Mouse (Mus musculus) 3T3-L1 (cell line): ENCODE data around the gene Olfr211.
"Not testable (repeated sequence)": the region's sequence is repeated elsewhere in the genome, so short reads cannot be mapped to it uniquely, and the experiment has no call there.

Experiments used
- DNase-seq: peaks from one replicate; pipeline ENCODE4 v3.0.0-alpha.2; 2015; ENCODE audit warnings: low read depth, low spot score

Olfr211 gene

DNA sequence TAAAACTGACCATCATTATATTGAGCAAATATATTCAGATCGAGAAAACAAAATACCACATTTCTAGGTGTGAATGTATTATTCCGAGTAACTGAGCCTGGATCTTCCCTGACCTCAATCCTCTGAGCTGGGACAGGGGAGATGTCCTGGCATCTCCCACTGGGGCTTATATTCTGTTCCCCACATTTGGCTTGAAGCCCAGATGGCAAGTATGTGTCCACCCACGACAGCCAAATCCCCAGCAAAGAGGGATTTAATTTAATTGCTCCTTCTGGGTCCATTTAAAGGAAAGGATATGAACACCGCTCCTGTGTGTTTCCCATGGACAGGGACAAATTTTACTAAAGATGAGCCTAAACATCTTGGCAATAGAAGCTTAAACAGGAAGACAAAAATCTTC, at the start of gene Olfr211:
Gene Olfr211, plus strand, starts transcription at position 301 of the 400 bp plus-strand sequence.
- DNase-seq = no peak

GRCm38 (mm10) chr6:116439531-116439930, 49.4 kb upstream of the Olfr211 start:
- no peak for DNase-seq

DNA sequence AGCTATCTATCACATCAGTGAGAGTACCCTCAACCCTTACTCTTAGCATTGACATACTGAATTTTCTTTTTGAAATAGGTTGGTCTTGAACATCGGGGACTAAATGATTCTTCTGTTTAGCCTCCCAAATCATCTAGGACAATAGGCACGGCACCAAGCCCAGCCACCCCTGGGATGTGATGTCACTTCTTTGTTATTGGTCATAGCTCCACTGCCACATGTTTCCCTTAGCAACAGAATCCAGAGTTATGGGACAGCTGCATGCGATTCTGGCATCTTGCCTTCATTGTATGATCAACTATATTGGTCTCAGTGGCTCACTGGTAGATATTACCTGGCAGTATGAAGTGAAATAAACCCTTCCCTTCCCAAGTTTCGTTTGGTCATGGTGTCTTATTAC, 48.4 kb upstream of the Olfr211 start:
- DNase-seq = no peak

GRCm38 (mm10) chr6:116440849-116441248, 48.0 kb upstream of the Olfr211 start:
- no peak for DNase-seq

DNA sequence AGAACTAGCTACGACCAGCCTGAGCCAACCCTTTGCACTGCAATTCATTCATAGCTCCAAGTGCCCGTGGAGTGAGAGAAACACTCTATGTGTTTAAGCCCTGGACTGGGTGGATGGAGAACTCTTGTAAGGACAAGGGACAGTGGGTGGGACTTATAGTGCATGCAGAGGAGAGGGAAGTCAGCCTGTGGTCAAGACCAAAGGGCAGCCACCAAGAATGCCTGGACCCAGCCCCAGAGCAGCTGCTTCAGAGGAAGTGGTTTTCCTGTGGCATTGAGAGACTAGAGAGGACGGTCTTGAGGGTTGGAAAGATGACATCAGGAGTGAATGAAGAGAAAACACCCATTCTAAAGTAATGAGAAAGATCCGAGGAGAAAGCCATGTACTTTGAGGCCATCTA, 33.1 kb upstream of the Olfr211 start:
- peak; percentile 32 for DNase-seq

GRCm38 (mm10) chr6:116456482-116456881, 32.4 kb upstream of the Olfr211 start:
- no peak for DNase-seq

- DNase-seq = no peak
Measured at GRCm38 (mm10) chr6:116458728-116459127, 30.2 kb upstream of the Olfr211 start.

DNA sequence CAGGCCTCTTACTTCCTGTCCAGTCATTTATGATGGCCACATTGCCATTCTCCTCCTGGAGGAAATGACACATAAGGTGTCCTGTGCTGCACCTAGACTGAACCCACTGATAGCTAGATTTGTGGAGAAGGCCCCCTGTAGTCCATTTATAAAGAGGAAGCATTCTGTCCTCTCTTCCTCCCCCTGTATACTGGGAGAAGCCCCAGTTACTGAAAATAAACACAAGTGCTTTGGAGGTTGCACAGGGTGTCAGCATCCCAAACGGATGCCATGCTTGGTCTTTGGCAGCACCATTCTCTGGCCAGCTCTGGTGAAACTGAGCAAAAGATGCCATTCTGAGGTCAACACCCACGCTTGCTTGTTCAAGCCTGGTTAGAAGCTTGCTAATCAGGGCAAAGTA, 29.7 kb upstream of the Olfr211 start:
- DNase-seq = no peak

DNA sequence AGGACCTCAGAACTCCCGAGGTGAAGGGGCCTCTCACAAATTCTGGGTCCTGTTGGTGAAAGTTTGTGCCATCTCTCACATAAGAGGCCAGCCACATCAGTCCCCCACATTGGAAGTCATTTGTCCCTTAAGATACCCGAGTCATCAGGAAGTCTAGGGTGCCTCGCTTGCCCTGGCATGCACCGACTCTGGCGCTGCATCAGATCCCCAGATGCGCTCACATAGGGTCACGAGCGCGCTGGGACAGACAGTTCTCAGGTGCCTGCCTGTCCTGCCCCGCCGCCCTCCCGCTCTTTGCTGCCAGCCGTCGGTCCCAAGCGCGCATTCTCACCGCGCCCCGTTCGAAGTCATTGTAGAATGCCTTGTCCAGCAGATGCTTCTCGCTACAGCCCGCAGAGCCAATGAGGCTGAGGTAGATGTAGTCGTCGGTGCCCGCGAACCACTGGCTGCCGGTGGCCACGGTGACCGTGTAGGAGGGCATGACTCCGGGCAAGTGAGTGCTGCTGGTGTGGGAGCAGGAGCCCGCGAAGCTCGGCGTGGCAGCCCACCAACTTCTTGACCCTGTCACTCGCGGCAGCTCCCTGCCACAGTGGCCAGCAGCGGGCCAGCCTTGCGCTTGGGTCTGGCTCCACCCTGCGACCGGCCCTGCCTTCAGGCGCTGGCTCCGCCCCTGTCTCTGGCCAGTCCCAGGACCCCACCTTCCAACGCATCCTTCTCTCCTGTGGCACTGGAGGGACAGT, 28.2 kb upstream of the Olfr211 start, which contains the start of gene Alox5:
Gene Alox5, minus strand, starts transcription at position 635 of the 740 bp plus-strand sequence.
- no peak for DNase-seq

GRCm38 (mm10) chr6:116468081-116468480, 20.8 kb upstream of the Olfr211 start:
- DNase-seq = peak; percentile 68

DNA sequence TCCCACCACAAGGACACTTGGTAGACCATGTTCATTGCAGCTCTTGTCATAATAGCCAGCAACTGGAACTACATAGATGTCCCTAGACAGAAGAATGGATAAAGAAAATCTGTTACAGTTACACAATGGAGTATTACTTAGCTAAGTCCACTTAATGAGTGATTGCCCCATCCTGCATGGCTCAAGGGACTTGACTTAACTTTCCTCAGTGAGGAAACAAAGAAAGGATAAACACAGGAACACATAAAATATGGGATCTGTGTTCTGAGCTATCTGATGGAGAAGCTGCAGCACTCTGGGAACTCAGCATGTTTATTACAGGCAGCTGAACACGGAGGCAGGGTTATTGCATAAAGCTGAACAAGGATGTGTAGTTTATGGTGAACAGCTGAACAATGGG, 3.8 kb upstream of the Olfr211 start:
- DNase-seq = no peak

DNA sequence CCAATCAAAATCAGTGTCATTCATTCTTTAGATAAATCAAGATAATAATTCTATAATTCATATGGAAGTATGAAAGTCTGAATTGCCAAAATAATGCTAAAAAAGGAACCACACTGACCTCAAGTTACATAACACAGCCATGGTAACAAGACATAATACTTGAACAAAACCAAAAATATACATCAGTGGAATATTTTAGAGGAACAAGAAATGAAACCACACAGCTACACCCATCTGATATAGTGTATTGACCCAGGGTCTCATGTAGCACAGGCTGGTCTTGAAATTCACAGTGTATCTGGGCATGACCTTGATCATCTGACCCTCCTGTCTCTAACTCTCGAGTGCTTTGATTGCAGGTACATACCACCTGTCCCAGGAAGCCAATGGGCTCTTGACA, 2.1 kb upstream of the Olfr211 start:
- no peak for DNase-seq

DNA sequence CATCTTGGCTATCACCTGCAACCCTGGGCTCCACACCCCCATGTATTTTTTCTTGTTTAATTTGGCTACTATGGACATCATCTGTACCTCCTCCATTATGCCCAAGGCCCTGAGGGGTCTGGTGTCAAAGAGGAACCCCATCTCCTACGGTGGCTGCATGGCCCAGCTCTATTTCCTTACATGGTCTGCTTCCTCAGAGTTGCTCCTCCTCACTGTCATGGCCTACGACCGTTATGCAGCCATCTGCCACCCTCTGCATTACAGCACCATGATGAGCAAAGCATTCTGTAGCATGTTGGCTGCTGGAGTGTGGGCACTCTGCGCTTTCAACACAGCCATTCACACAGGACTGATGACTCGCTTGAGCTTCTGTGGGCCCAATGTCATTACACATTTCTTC, 4.9 kb downstream of the Olfr211 start:
- DNase-seq = no peak

DNA sequence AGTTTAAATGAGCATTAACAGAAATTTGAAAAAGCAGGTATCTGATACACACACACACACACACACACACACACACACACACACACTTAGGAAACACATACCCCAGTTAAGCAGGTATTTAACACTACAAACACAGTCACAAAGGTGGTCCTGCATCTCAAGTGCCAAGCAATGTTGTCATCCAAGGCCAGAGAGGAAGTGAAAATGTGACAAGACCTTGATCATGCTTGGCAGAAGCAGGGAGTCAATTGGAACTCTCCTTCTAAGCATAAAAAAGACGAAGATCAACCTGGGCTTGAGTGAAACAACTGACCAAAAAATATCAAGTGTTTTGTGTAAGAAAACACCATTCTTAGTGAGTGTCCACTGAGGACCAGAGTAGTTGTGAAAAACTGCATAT, 7.1 kb downstream of the Olfr211 start:
- DNase-seq = no peak

GRCm38 (mm10) chr6:116506302-116507003, 17.6 kb downstream of the Olfr211 start, which contains the start of gene Olfr212:
Gene Olfr212 (plus strand): TSS chr6:116506516.
- DNase-seq = not testable (repeated sequence)

GRCm38 (mm10) chr6:116514832-116515231, 25.9 kb downstream of the Olfr211 start:
- no peak for DNase-seq

- DNase-seq = no peak
Measured at GRCm38 (mm10) chr6:116538156-116538555, 49.3 kb downstream of the Olfr211 start, which contains the start of gene Olfr213. Gene Olfr213 (plus strand): TSS chr6:116538456.

- DNase-seq = no peak
Measured at GRCm38 (mm10) chr6:116542500-116542899, 53.6 kb downstream of the Olfr211 start.
